Mouse (Mus musculus) midbrain, postnatal 0 days (tissue): ENCODE measurements at regions not wholly inside any gene's neighbourhood (a gene's known extent, or its start where the extent isn't known, plus 50 kb on each side); places are given as distances from the start of the nearest gene placed in this dataset.

Experiments
- ATAC-seq: fragments of 200-750 bp; cut with Nextera tagmentation; 2 replicates; pipeline ENCODE4 v1.8.0; 2017; ENCODE audit warnings: moderate number of reproducible peaks, mild to moderate bottlenecking, moderate TSS enrichment, moderate library complexity; ENCODE audit not compliant: low FRiP score
- DNase-seq: peaks from one replicate; pipeline ENCODE4 v3.0.0-alpha.2; 2015; ENCODE audit warnings: low spot score
- H3K27ac ChIP-seq: fragments of 300-500 bp; sonication (generic); 2 replicates; pipeline ENCODE4 v1.5.1; 2014; ENCODE audit warnings: low read depth, mild to moderate bottlenecking, low read length, mixed read lengths
- H3K27me3 ChIP-seq: fragments of 300-500 bp; sonication (generic); 2 replicates; pipeline ENCODE4 v1.6.1; 2014; ENCODE audit warnings: low read length, control low read depth, mixed read lengths; ENCODE audit not compliant: insufficient read depth
- H3K36me3 ChIP-seq: fragments of 300-500 bp; sonication (generic); 2 replicates; pipeline ENCODE4 v1.6.1; 2014; ENCODE audit warnings: low read length, control low read depth, mixed read lengths; ENCODE audit not compliant: insufficient read depth
- H3K4me1 ChIP-seq: fragments of 300-500 bp; sonication (generic); 2 replicates; pipeline ENCODE4 v1.6.1; 2014; ENCODE audit warnings: mild to moderate bottlenecking, control low read depth, antibody characterized with exemption, low read length, mixed read lengths; ENCODE audit not compliant: insufficient read depth
- H3K4me2 ChIP-seq: fragments of 300-500 bp; sonication (generic); 2 replicates; pipeline ENCODE4 v1.6.1; 2014; ENCODE audit warnings: low read depth, mild to moderate bottlenecking, low read length, mixed read lengths; ENCODE audit not compliant: poor library complexity, severe bottlenecking
- H3K4me3 ChIP-seq: fragments of 300-500 bp; sonication (generic); 2 replicates; pipeline ENCODE4 v1.5.1; 2014; ENCODE audit warnings: low read depth, mild to moderate bottlenecking, low read length, moderate library complexity
- H3K9ac ChIP-seq: fragments of 300-500 bp; sonication (generic); replicated peaks from 2 replicates; pipeline ENCODE4 v1.6.1; 2014; ENCODE audit warnings: mild to moderate bottlenecking, low read length, moderate library complexity, mixed read lengths; ENCODE audit not compliant: poor library complexity, severe bottlenecking
- H3K9me3 ChIP-seq: fragments of 300-500 bp; sonication (generic); 2 replicates; pipeline ENCODE4 v1.6.1; 2016; ENCODE audit warnings: low read length, control low read depth
- CTCF ChIP-seq: IDR thresholded peaks from 2 replicates; pipeline ENCODE4 v1.5.1; 2016; ENCODE audit warnings: antibody characterized with exemption, mild to moderate bottlenecking
- WGBS: fragments of 180-500 bp; shearing (Covaris S2); extraction: QIAGEN DNeasy Blood & Tissue Kit; methylation state at CpG from one replicate; pipeline ENCODE4 v1.1.7; 2014; 5-methylcytosine and 5-hydroxymethylcytosine counted together

DNA sequence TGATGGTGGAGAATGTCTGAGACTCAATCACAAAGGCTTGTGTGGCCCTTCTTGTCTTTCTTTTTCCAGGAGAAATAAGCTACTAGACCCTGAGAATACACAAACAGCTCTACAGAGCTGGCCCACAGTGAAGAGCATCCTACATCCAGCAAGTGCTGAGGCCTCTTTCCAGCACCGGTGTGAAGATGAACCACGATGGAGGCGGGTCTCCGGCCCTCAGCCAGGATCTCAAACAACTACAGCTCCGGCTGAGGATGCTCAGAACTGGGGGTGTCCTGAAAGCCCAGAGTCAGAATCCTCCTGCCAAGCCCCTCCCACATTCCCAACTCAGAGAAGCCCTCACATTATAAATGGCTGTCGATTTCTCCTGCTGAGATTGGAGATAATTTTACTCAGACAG, 407.9 kb downstream of the Lrig3 start:
- Histone ChIP-seq H3K4me1 (no peaks in the 10 kb centered on the region; the same call in 1 of the 2 replicates), H3K4me2 (no peak overlapping the region), H3K27ac (no peak overlapping the region), H3K9me3 (no peaks in the 10 kb centered on the region), H3K27me3 (no peaks in the 10 kb centered on the region), H3K4me3 (no peak overlapping the region), H3K36me3 (no peaks in the 10 kb centered on the region), H3K9ac (no peak overlapping the region)
- TF ChIP-seq CTCF, result no peak
- WGBS, result 68% methylated on average over 6 of the region's 6 CpGs
- DNase-seq, result no peak
- no peak for ATAC-seq

DNA sequence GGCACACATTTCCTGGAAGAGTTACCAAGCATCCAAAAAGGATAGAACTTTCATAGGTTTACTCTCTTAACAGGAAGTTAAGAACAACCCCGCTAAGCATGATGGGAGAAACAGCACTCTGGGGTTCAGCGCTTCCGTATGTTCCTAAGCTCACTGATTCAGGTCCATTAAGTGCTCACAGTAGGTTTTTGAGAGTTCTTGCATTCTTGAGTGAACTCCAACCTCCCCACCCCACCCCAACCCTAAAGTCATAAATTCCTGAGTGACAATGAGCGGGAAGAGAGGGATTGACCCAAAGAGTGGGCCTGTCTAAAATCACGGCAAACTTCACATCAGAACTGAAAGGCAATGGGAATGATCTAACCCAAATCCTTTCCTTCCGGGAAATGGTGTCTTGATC, 405.9 kb downstream of the Lrig3 start:
- no peak overlapping the region for H3K27ac ChIP-seq
- ATAC-seq (no peak), DNase-seq (no peak)
- H3K4me3 ChIP-seq, result no peak overlapping the region
- no peak for TF ChIP-seq CTCF
- no peaks in the 10 kb centered on the region for H3K9me3 ChIP-seq
- 96% methylated on average over 6 of the region's 6 CpGs for WGBS
- no peaks in the 10 kb centered on the region for H3K4me1 ChIP-seq
- H3K36me3 ChIP-seq, result no peaks in the 10 kb centered on the region
- no peak overlapping the region for H3K9ac ChIP-seq
- H3K27me3 ChIP-seq, result no peaks in the 10 kb centered on the region
- H3K4me2 ChIP-seq, result no peak overlapping the region

GRCm38 (mm10) chr10:126349076-126349475, 383.1 kb downstream of the Lrig3 start:
- Histone ChIP-seq H3K27me3 (no peaks in the 10 kb centered on the region), H3K4me1 (no peaks in the 10 kb centered on the region), H3K9ac (no peak overlapping the region), H3K27ac (0 out of 2 replicates have a peak overlapping the region, but pooled peaks have one; percentile 19), H3K36me3 (no peaks in the 10 kb centered on the region), H3K4me2 (no peak overlapping the region), H3K4me3 (no peak overlapping the region), H3K9me3 (no peaks in the 10 kb centered on the region)
- TF ChIP-seq CTCF, result no peak
- no peak; the same call in 1 of the 2 replicates for ATAC-seq
- 23% methylated on average over 11 of the region's 11 CpGs for WGBS
- no peak for DNase-seq

- Histone ChIP-seq H3K9me3 (no peaks in the 10 kb centered on the region), H3K9ac (no peak overlapping the region), H3K4me1 (no peaks in the 10 kb centered on the region), H3K4me2 (no peak overlapping the region), H3K36me3 (no peaks in the 10 kb centered on the region), H3K4me3 (no peak overlapping the region), H3K27ac (no peak overlapping the region), H3K27me3 (no peaks in the 10 kb centered on the region)
- peak; percentile 44 for TF ChIP-seq CTCF
- 79% methylated on average over 4 of the region's 4 CpGs for WGBS
- no peak for DNase-seq
- no peak for ATAC-seq
Measured at GRCm38 (mm10) chr10:126337426-126337825, 371.5 kb downstream of the Lrig3 start.

- Histone ChIP-seq H3K4me2 (no peak overlapping the region), H3K9ac (no peak overlapping the region), H3K27ac (no peak overlapping the region), H3K9me3 (no peaks in the 10 kb centered on the region), H3K27me3 (no peaks in the 10 kb centered on the region), H3K4me1 (no peaks in the 10 kb centered on the region; the same call in 1 of the 2 replicates), H3K36me3 (no peaks in the 10 kb centered on the region), H3K4me3 (no peak overlapping the region)
- no peak for TF ChIP-seq CTCF
- DNase-seq (no peak), ATAC-seq (no peak)
- 84% methylated on average over 5 of the region's 5 CpGs for WGBS
Measured at GRCm38 (mm10) chr10:126333786-126334185, 367.8 kb downstream of the Lrig3 start.

DNA sequence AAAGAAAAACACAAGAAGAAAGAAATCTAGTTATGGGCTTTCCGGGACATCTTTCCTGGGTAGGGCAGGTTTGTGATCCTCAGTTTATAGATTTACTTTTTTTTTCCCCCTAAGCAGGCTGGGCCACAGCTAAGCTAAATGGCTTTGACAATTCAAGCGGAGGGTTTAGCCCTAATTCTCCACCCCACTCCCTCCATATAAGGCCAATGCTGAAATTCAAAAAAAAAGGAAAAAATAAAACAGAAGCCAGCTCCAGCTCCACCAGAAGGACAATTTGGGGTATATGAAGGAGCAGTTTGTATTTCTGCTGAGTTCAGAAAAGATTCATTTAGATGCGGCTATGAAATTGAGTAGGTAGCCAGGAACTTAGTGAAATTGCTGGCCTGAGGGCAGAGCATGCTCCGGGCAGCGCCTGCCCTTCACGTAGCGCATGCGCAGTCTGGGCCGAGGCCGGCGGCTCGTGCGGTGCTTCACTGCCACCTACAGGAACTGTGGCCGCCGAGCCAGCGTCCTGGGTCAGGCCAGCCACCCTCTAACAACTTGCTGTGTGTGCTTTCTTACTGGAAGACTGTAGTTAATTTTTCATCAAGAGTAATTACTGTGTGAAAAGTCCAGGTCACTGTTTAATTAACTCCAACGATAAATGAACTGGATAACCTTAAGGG, 364.5 kb downstream of the Lrig3 start:
- no peaks in the 10 kb centered on the region for H3K9me3 ChIP-seq
- no peak overlapping the region for H3K27ac ChIP-seq
- no peak overlapping the region for H3K4me3 ChIP-seq
- H3K27me3 ChIP-seq, result no peaks in the 10 kb centered on the region
- peak overlapping the region; percentile 34 for H3K4me2 ChIP-seq
- WGBS, result 5% methylated on average over 17 of the region's 17 CpGs
- TF ChIP-seq CTCF, result peak; percentile 93
- no peaks in the 10 kb centered on the region; the same call in 1 of the 2 replicates for H3K4me1 ChIP-seq
- DNase-seq, result peak; percentile 89
- H3K9ac ChIP-seq, result no peak overlapping the region
- ATAC-seq, result peak; percentile 81
- no peaks in the 10 kb centered on the region for H3K36me3 ChIP-seq
